Mouse (Mus musculus): ENCODE data around the gene Nlrp4e. TPM values are rescaled to one million over a fixed set of nuclear protein-coding genes. Genes with fewer than 3 reads are reported as not detected.
"Not testable (repeated sequence)": the region's sequence is repeated elsewhere in the genome, so short reads cannot be mapped to it uniquely, and the experiment has no call there.

The Nlrp4e gene
- not detected for total RNA-seq (2021)

DNA sequence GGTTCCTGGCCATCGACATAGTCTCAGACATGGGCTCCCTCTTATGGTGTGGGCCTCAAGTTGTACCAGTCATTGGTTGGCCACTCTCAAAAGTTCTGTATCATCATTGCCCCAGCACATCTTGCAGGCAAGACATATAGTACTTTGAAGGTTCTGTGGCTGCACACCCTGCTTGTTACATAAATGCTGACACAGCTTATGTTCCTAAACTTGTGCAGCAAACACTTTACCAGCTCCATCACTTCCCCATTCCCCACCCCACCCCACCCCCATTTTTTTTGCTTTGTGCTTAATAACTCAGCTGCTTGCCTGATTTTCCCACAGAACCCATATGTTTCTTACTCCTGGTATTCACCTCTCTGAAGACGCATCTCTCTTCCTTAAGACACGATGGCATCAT, at the start of gene Nlrp4e:
Gene Nlrp4e, plus strand, starts transcription at position 301 of the 400 bp plus-strand sequence.
- not testable (repeated sequence) for DNase-seq

DNA sequence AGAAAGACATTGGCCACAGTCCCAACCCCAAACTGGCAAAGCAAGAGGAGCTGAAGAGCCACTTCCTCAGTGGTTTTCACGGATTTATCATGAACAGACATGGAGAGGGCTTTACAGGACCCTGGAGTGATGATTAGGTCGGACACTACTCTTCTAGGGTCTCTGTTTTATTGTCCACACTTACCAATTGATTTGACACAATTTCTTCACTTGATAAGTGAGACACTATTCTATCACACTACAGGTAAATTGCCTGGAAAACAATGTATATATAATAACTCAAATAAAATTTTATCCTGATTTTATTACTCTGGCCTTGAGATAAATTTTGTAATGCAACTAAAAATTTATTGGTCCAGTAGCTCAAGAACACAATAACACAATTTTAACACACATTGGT, 49.4 kb upstream of the Nlrp4e start, which contains the start of gene Vmn1r166:
Gene Vmn1r166, minus strand, starts transcription at position 101 of the 400 bp plus-strand sequence.
- intact Hi-C loops (cut with DNase I); DNase-seq: not testable (repeated sequence)

More for the DNA sequence above, at the start of gene Nlrp4e:
- intact Hi-C loops (cut with DNase I): not testable (repeated sequence)

DNA sequence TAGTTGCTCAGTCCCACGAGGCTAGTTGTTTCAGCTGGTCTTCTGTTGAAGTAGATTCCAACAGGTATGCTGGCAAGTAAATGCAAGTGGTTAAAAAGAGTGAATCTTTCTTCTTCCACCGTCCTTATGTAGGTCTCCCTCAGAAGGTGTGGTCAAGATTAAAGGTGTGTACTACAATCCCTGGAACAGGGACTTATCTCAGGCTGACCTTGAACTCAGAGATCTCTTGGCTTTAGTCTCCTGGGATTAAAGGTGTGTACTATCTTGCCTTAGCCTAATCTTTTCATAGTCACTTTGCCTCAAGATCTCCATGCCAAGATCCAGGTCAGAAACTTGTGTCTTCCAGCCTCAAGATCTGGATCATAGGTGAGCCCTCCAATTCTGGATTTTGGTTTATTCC, 22.2 kb upstream of the Nlrp4e start, which contains the start of gene Gm6902:
Gene Gm6902, minus strand, starts transcription at position 101 of the 400 bp plus-strand sequence.
- intact Hi-C loops (cut with DNase I); DNase-seq: not testable (repeated sequence)

DNA sequence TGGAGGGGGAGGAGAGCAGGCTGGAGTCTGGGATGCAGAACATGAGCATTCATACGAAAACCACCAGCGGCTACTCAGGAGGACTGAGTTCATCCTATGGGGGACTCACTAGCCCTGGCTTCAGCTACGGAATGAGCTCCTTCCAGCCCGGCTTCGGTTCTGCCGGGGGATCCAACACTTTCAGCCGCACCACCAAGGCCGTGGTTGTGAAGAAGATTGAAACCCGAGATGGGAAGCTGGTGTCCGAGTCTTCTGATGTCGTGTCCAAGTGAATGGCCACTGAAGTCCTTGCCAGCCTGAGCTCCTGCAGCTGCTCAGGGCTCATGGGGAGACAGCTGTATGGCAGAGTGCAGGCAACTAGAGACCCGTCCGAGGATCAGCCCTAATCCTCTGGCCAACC, 57.3 kb downstream of the Nlrp4e start:
- intact Hi-C loops (cut with DNase I); DNase-seq: not testable (repeated sequence)

DNA sequence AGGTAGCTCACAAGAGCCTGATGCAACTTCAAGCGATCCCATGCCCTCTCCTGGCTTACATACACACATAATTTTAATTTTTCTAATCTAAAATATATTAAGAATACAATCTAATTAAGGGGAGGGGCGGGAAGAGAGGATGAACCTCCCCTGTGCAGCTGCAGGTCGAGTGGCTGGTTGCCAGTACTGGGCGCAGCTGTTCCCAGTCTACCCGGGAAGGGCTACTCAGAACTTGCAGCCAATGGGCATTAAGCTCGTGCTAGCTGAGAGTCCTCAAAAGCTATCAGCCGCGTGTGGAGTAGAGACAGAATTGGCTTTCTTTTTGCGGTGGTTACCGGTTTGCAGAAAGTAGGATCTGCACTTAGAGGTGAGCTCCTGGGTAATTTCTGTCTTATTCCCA, 84.6 kb downstream of the Nlrp4e start, which contains the start of gene Nlrp5:
Gene Nlrp5, plus strand, starts transcription at position 301 of the 400 bp plus-strand sequence.
- no peak for DNase-seq
- intact Hi-C loops (cut with DNase I): no loop called here

Small RNAs within 50 kb of the gene (microRNA-seq; reads per million reads assigned to microRNA genes)
- gene Gm25196: 0 reads per million in 2 experiments

Other genes with a start within 250 kb of the Nlrp4e start
- not detected for gene Vmn1r163, start 245.7 kb upstream of the Nlrp4e start, total RNA-seq (2021)
- not detected for gene Gm8720, start 233.7 kb upstream of the Nlrp4e start, total RNA-seq (2021)
- not detected for gene Gm10662, start 156.7 kb upstream of the Nlrp4e start, total RNA-seq (2021)
- not detected for gene Vmn1r165, start 83.9 kb upstream of the Nlrp4e start, total RNA-seq (2021)
- gene Vmn1r166, start 49.5 kb upstream of the Nlrp4e start, total RNA-seq (2021): not detected
- gene Gm6902, start 22.3 kb upstream of the Nlrp4e start, total RNA-seq (2021): not detected
- gene Nlrp5, start 84.7 kb downstream of the Nlrp4e start, total RNA-seq (2021): not detected
- not detected for gene Vmn1r167, start 206.0 kb downstream of the Nlrp4e start, total RNA-seq (2021)
- not detected for gene Vmn1r168, start 238.5 kb downstream of the Nlrp4e start, total RNA-seq (2021)